In the genomic region with DNA sequence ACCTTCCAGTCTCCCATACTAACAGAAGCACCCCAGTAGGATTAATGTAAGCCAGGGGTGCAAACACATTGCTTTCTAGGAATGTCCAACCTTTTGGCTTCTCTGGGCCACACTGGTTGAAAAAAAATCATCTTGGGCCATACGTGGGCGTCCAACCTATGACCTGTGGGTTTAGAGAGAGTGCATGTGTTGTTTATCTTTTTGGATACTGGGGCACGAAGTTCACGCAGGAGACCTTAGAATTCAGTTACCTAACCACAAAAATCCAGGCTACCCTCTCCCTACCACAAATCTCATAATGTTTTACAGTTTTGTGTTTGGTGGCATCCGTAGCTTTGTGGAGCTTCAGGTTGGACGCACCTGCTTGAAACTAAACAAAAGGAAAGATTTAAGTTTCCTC, we compare ENCODE assay signal across 24 mouse cellular contexts.
A peak's percentile ranks its signal among the peaks of the same experiment; 100 is the strongest.
DNase-seq lines count a peak whose midpoint lies in the region; ATAC-seq and TF ChIP-seq lines count a peak whose summit lies in the region.
"Had no signal": no experiment of that assay in that cellular context is flagged by ENCODE, and none has a peak within 500 bp of the region (broad histone marks: within the 10 kb centered on the region; RNA-seq: fewer than 3 reads in every experiment).

No protein-coding gene starts in this region.

- peaks cover 2% of the 10 kb centered on the region; the same call in 1 of the 2 replicates for H3K36me3 ChIP-seq in liver, adult 2 months (ENCODE audit: control insufficient read depth, insufficient read depth, low read length)
- H3K36me3 ChIP-seq in liver, embryonic 15.5 days (replicated peaks), result 0 out of 2 replicates have a peak, but pooled peaks cover 2% of the 10 kb centered on the region
- H3K36me3 ChIP-seq in liver, embryonic 12.5 days, result 0 out of 2 replicates have a peak, but pooled peaks cover 2% of the 10 kb centered on the region
- no peaks in the 10 kb centered on the region for H3K36me3 ChIP-seq in liver, embryonic 16.5 days (ENCODE audit: control insufficient read depth, insufficient read depth)
- no peaks in the 10 kb centered on the region for H3K36me3 ChIP-seq in thymus, adult 2 months (ENCODE audit: control insufficient read depth, insufficient read depth, low read length)
- H3K36me3 ChIP-seq: embryonic facial prominence, embryonic 10.5 days; embryonic facial prominence, embryonic 12.5 days; forebrain, embryonic 15.5 days; G1E had no signal

- peak; percentile 80 for DNase-seq in liver, adult 2 months (ENCODE audit: extremely low read depth, low read depth, low spot score)
- DNase-seq in liver, result no peak
- no peak for DNase-seq in thymus, adult 2 months
- DNase-seq: adrenal gland, adult 8-10 months; adrenal gland, postnatal 14 days; adrenal gland, postnatal 36 days; B cell, adult 2 months; cerebellum, adult 11-12 months; cerebellum, adult 2 months; cerebellum, adult 9-10 months; cerebellum, postnatal 10 days; cerebellum, postnatal 25 days had no signal

- no peak overlapping the region for H3K9ac ChIP-seq in liver, adult 2 months (ENCODE audit: low read depth, low read length)
- no peak overlapping the region for H3K9ac ChIP-seq in liver, embryonic 15.5 days
- H3K9ac ChIP-seq in liver, embryonic 12.5 days, result no peak overlapping the region
- H3K9ac ChIP-seq in liver, embryonic 16.5 days (ENCODE audit: low read depth, low read length), result no peak overlapping the region; the same call in 1 of the 2 replicates
- H3K9ac ChIP-seq: embryonic facial prominence, embryonic 12.5 days; forebrain, embryonic 13.5 days; forebrain, embryonic 15.5 days had no signal

- TF ChIP-seq CTCF in liver, adult 2 months (IDR thresholded peaks at IDR 0.05; ENCODE audit: low read depth, low read length), result no peak
- no peak for TF ChIP-seq CTCF in thymus, adult 2 months (IDR thresholded peaks at IDR 0.05; ENCODE audit: borderline replicate concordance, control insufficient read depth, extremely low read depth, insufficient read depth, low read length, poor library complexity)

- WGBS in liver, adult 2 months, result 32% methylated on average over 6 of the region's 6 CpGs
- WGBS in liver, embryonic 15.5 days (ENCODE audit: insufficient replicate concordance), result 54% methylated on average over 6 of the region's 6 CpGs
- WGBS in liver, embryonic 12.5 days (ENCODE audit: insufficient replicate concordance), result 67% methylated on average over 6 of the region's 6 CpGs
- WGBS in liver, embryonic 16.5 days (ENCODE audit: insufficient replicate concordance), result 50% methylated on average over 6 of the region's 6 CpGs
- 66% methylated on average over 6 of the region's 6 CpGs for WGBS in thymus, adult 2 months

- H3K27ac ChIP-seq in liver, adult 2 months (replicated peaks; ENCODE audit: insufficient read depth, low read depth, low read length), result peak overlapping the region; percentile 23
- peak overlapping the region; percentile 57 for H3K27ac ChIP-seq in liver, embryonic 15.5 days (replicated peaks)
- H3K27ac ChIP-seq in liver, embryonic 12.5 days, result no peak overlapping the region
- peak overlapping the region; percentile 66 for H3K27ac ChIP-seq in liver, embryonic 16.5 days (ENCODE audit: low read length)
- H3K27ac ChIP-seq in thymus, adult 2 months (ENCODE audit: control insufficient read depth, insufficient read depth, low read length), result no peak overlapping the region
- H3K27ac ChIP-seq: embryonic facial prominence, embryonic 10.5 days; embryonic facial prominence, embryonic 12.5 days; forebrain, embryonic 13.5 days; forebrain, embryonic 15.5 days had no signal

- no peaks in the 10 kb centered on the region for H3K9me3 ChIP-seq in liver, embryonic 15.5 days (replicated peaks)
- H3K9me3 ChIP-seq in liver, embryonic 12.5 days (replicated peaks), result no peaks in the 10 kb centered on the region; the same call in 1 of the 2 replicates
- H3K9me3 ChIP-seq in liver, embryonic 16.5 days (replicated peaks; ENCODE audit: control insufficient read depth, low read length), result no peaks in the 10 kb centered on the region
- H3K9me3 ChIP-seq: embryonic facial prominence, embryonic 10.5 days; embryonic facial prominence, embryonic 12.5 days; forebrain, embryonic 13.5 days; forebrain, embryonic 15.5 days; G1E had no signal

- H3K4me2 ChIP-seq in liver, embryonic 15.5 days, result no peak overlapping the region
- H3K4me2 ChIP-seq in liver, embryonic 12.5 days, result no peak overlapping the region
- H3K4me2 ChIP-seq in liver, embryonic 16.5 days (ENCODE audit: low read depth, low read length), result no peak overlapping the region
- H3K4me2 ChIP-seq: embryonic facial prominence, embryonic 12.5 days; forebrain, embryonic 13.5 days; forebrain, embryonic 15.5 days had no signal

- peaks cover 20% of the 10 kb centered on the region for H3K4me1 ChIP-seq in liver, adult 2 months (ENCODE audit: control insufficient read depth, insufficient read depth, low read length)
- H3K4me1 ChIP-seq in liver, embryonic 15.5 days (replicated peaks), result peaks cover 54% of the 10 kb centered on the region
- peaks cover 55% of the 10 kb centered on the region for H3K4me1 ChIP-seq in liver, embryonic 12.5 days
- peaks cover 34% of the 10 kb centered on the region for H3K4me1 ChIP-seq in liver, embryonic 16.5 days (ENCODE audit: control insufficient read depth, low read depth, low read length)
- H3K4me1 ChIP-seq in thymus, adult 2 months (replicated peaks; ENCODE audit: control insufficient read depth, insufficient read depth, low read length), result peaks cover 2% of the 10 kb centered on the region
- H3K4me1 ChIP-seq: forebrain, embryonic 13.5 days; forebrain, embryonic 15.5 days had no signal

- no peak for TF ChIP-seq POLR2A in liver, adult 2 months (IDR thresholded peaks at IDR 0.05; ENCODE audit: extremely low read depth, insufficient read depth, low read length)
- TF ChIP-seq POLR2A in thymus, adult 2 months (IDR thresholded peaks at IDR 0.05; ENCODE audit: control insufficient read depth, extremely low read depth, insufficient read depth, low read length, poor library complexity), result no peak

- peak; percentile 49 for ATAC-seq in liver, embryonic 15.5 days (ENCODE audit: insufficient read depth)
- no peak for ATAC-seq in liver, embryonic 12.5 days
- ATAC-seq in liver, embryonic 16.5 days (ENCODE audit: low read depth), result peak; percentile 73
- ATAC-seq: activated CD4-positive, CD25-positive, alpha-beta regulatory T cell, adult 4 months; CD4-positive, CD25-positive, alpha-beta regulatory T cell, adult 4 months; forebrain, embryonic 13.5 days; forebrain, embryonic 15.5 days; Patski had no signal

- H3K4me3 ChIP-seq in liver, adult 2 months (ENCODE audit: insufficient read depth, low read depth, low read length), result no peak overlapping the region
- no peak overlapping the region for H3K4me3 ChIP-seq in liver, embryonic 15.5 days (replicated peaks)
- no peak overlapping the region for H3K4me3 ChIP-seq in liver, embryonic 12.5 days
- no peak overlapping the region for H3K4me3 ChIP-seq in liver, embryonic 16.5 days (ENCODE audit: low read depth, low read length)
- no peak overlapping the region for H3K4me3 ChIP-seq in thymus, adult 2 months (ENCODE audit: control insufficient read depth, insufficient read depth, low read length)
- H3K4me3 ChIP-seq: embryonic facial prominence, embryonic 10.5 days; embryonic facial prominence, embryonic 12.5 days; forebrain, embryonic 13.5 days; forebrain, embryonic 15.5 days had no signal

- peaks cover 3% of the 10 kb centered on the region; the same call in 1 of the 2 replicates for H3K79me2 ChIP-seq in liver, adult 2 months (ENCODE audit: control insufficient read depth, insufficient read depth, low read length)

- no peaks in the 10 kb centered on the region for H3K27me3 ChIP-seq in liver, adult 2 months (ENCODE audit: control insufficient read depth, insufficient read depth, low read length)
- H3K27me3 ChIP-seq in liver, embryonic 15.5 days, result no peaks in the 10 kb centered on the region
- no peaks in the 10 kb centered on the region for H3K27me3 ChIP-seq in liver, embryonic 12.5 days (replicated peaks)
- H3K27me3 ChIP-seq in liver, embryonic 16.5 days (ENCODE audit: control insufficient read depth, insufficient read depth, low read depth, low read length), result no peaks in the 10 kb centered on the region
- no peaks in the 10 kb centered on the region for H3K27me3 ChIP-seq in thymus, adult 2 months (ENCODE audit: control insufficient read depth, insufficient read depth, low read length)
- H3K27me3 ChIP-seq: CH12.LX; embryonic facial prominence, embryonic 12.5 days; forebrain, embryonic 13.5 days; forebrain, embryonic 15.5 days; Patski had no signal

Comparison
In these comparisons a context has a peak if more than half of its experiments do, and no peak if none do; other contexts are left out.
1. H3K27ac ChIP-seq: peak in liver, adult 2 months (single experiment), liver, embryonic 15.5 days (single experiment) and liver, embryonic 16.5 days (single experiment); none in liver, embryonic 12.5 days (single experiment) and thymus, adult 2 months (single experiment).